Mouse (Mus musculus) 416B (cell line): ENCODE data around the gene Sp140.
A peak's percentile ranks its signal among the peaks of the same experiment; 100 is the strongest.
"Not testable (repeated sequence)": the region's sequence is repeated elsewhere in the genome, so short reads cannot be mapped to it uniquely, and the experiment has no call there.

ENCODE experiments used
- DNase-seq: peaks from one replicate; pipeline ENCODE4 v3.0.0; 2011; ENCODE audit warnings: low read depth

The Sp140 gene

GRCm38 (mm10) chr1:85600078-85600477, at the start of gene Sp140:
Gene Sp140 (plus strand): TSS chr1:85600378.
- not testable (repeated sequence) for DNase-seq

DNA sequence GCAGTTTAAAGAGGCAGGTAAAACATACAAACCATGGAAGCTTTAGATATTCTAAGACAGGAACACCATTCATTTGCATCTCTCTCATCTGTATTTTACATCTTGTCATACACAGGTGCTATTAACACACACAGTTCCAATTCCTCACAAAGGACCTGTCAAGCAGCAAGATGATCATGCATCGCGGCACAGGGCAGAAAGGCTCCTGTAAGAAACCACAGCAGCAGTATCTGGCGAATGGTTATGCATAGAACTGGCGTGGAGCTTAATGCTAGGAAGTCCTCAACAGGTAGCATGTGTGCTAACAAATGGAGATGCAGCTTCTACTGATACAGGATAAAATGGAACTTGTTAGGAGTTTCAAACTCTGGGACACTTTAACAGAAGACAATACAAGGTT, 44.9 kb upstream of the Sp140 start:
- DNase-seq, result not testable (repeated sequence)

GRCm38 (mm10) chr1:85573554-85573953, 26.6 kb upstream of the Sp140 start:
- DNase-seq, result not testable (repeated sequence)

DNA sequence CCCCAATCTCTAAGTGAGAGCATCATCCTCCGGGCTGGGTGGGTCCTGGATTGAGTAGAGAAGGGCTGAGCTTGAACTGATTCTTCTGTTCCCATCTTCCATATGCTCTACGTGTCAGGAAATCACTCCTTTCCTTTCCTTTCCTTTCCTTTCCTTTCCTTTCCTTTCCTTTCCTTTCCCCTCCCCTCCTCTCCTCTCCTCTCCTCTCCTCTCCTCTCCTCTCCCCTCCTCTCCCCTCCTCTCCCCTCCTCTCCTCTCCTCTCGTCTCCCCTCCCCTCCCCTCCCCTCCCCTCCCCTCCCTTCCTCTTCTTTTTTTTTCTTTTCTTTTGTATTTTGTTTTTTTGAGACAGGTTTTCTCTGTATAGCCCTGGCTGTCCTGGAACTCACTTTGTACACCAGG, 24.8 kb upstream of the Sp140 start, which contains the start of gene G530012D18Rik:
Gene G530012D18Rik (plus strand): TSS at position 301 of the 400 bp plus-strand sequence.
- not testable (repeated sequence) for DNase-seq

DNA sequence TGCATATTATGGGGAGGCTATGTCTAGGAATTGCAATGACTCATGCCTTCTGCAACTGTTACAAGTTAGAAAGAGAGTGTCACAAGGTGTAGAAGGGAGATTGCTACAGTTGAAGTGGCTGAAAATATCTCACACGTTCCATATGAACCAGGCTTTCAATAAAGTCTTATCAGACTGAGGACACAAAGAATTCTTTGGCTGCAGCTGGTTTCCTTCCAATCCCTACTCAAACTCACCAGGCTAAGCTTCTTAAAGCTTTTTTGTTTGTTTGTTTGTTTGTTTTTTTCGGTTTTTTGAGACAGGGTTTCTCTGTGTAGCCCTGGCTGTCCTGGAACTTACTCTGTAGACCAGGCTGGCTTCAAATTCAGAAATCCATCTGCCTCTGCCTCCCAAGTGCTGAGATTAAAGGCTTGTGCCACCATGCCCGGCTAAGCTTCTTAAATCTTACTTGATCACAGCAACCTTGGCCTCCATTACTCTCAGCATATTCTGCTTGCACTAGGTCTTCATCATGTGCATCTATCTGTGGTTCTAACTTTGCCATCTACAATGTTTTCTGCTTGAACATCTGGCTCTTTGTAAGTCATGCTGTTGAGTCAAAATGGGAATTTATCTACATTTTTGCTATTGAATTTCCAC, 21.7 kb upstream of the Sp140 start:
- DNase-seq, result not testable (repeated sequence)

GRCm38 (mm10) chr1:85579199-85580147, 20.7 kb upstream of the Sp140 start:
- DNase-seq, result not testable (repeated sequence)

GRCm38 (mm10) chr1:85580148-85580534, 20.0 kb upstream of the Sp140 start:
- not testable (repeated sequence) for DNase-seq

- DNase-seq, result not testable (repeated sequence)
Measured at GRCm38 (mm10) chr1:85580578-85580977, 19.6 kb upstream of the Sp140 start.

DNA sequence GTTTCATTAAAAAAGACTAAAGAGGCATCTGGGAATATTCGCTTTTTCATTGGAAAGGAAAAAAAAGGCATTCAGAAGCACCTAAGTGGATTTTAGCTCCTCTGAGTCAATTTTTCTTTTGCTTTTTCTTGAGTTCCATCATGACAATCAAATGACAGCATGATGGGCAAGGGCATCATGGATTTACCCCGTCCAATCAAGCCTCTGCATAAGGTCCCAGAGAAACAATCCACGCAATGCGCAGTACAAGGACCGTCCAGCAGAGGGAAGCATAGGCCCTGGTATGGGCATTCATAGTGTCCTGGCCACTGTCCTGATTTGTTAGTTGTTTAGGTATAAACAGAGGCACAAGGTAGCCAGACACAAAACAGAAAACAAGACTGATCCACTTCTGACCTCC, 18.7 kb upstream of the Sp140 start:
- DNase-seq, result peak; percentile 19

DNA sequence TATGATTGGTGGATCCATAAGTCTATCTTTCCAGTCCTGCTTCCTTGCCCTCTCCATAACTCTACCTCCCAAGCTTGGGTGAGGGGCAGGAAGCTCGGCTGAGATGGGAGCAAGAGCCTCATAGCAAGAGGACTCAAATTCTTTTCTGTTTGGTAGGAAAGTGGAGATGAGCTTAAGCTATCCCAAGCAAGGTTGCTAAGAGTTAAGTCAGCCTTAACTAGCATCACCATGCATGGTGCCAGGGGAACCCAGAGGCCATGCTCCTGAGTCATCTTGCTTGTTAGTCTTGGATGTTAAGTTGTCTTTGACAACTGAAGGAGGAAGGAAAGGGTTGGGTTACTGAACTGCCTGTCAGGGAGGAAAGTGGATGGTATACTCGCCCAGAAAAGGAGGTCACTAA, 11.5 kb upstream of the Sp140 start:
- DNase-seq, result not testable (repeated sequence)

DNA sequence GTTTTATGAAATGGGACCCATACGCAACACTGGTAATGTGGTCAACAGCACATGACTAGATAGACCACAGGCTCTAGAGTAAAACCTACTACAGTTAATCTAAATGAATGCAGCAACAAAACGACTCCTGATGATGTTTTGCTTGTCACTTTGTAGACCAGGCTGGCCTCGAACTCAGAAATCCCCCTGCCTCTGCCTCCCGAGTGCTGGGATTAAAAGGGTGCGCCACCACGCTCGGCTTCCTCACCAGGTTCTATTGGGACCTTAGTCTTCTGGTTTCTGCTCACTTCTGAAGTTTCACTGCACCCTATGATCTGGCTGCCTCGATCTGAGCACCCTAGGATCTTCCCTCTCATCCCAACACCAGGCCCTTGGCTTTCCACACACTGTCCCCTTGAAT, 7.7 kb upstream of the Sp140 start:
- peak; percentile 17 for DNase-seq

GRCm38 (mm10) chr1:85598271-85599012, 1.7 kb upstream of the Sp140 start, which contains the start of gene Sp110:
Gene Sp110 (minus strand): TSS chr1:85598817.
- peak; percentile 68 for DNase-seq

DNA sequence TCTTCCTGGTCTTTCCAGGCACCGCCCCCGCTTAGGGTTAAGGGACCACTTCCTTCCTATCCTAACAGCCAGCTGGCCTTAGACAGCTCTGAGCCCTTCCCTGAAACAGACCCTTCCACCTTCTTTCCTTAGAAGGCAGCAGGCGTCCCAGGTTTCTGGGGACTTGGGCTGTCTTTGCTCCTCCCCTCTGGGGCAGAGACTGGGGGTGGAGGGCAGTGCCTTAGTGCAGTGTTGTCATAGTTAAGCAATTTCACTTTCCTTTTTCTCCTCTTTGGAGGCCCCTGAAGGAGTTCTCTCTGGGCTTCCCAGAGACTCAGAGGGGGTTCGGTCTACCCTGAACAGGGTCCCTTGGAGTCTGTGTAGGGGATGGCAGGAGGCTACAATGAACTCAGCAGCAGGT, 616 bp downstream of the Sp140 start:
- peak; percentile 73 for DNase-seq

DNA sequence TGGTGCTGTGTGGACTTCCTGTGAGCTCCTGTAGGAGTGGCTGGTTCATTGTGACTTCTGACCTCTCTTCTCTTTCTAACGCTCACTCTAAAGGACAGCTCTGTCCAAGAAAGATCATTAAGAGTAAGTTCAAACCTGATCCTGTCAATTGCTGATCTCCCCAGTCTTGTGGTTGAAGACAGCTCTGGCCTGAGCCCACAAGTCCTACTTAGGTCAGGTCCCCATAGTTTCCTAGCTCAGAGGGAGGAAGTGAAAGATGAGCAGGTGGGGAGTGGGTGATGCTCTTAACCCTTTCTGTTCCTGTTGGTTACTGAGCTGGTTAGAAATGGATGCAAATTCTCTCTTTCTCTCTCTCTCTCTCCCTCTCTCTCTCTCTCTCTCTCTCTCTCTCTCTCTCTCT, 4.2 kb downstream of the Sp140 start:
- not testable (repeated sequence) for DNase-seq

DNA sequence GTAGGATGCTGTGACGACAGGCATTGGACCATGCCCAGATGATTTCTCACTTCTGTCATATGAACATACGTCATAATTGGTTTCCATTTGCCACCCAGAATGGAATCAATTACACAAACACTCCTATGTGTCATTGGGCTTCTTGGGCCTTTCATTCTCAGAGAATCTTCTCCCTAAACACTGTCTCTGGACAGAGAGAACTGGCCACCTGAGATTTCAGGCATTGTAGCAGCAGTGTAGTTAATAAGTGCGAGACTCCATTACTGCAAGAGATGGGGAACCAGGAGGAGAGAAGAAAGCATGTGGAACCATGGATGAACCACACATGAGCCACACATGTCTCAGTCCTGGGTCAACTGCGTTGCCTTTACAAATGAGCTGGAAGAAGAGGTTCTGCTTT, 8.2 kb downstream of the Sp140 start:
- DNase-seq, result not testable (repeated sequence)

DNA sequence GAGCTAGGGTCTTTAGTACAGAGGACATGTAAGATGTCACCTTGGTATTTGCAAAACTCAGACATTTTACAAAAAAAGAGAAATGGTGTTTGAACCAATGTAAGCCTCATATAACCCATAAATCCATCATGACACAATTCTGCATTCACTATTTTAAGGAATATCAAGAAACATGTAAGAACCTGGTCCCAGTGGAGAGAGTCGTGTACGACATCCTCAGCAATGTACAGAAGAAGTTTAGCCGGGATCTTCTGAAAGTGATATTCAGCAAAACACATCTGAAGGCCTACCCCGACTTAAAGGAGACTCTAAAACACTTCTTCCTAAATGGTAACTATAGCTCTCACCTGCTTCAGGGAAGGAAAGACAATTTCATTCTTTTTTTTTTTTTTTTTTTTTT, 10.4 kb downstream of the Sp140 start:
- DNase-seq, result not testable (repeated sequence)

DNA sequence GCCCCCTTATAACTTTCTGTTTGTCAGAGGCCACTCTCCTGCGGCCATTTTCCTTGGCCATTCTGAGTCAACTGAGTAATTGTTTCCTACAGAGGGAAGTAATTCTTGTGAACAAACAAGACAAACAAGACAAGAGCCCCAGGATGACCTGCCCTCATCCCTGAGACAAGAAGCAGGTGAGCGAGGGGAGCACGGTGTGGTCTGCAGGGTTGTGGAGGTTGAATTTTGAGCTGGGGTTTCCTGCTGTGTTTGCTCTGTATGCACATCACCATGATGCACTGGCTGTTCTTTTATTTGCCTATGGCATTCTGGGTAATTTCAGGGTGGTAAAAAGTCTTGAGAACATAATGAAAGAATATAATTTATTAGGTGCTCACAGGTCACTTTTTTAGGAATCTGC, 14.9 kb downstream of the Sp140 start:
- not testable (repeated sequence) for DNase-seq

- DNase-seq, result not testable (repeated sequence)
Measured at GRCm38 (mm10) chr1:85615819-85616218, 15.6 kb downstream of the Sp140 start.

DNA sequence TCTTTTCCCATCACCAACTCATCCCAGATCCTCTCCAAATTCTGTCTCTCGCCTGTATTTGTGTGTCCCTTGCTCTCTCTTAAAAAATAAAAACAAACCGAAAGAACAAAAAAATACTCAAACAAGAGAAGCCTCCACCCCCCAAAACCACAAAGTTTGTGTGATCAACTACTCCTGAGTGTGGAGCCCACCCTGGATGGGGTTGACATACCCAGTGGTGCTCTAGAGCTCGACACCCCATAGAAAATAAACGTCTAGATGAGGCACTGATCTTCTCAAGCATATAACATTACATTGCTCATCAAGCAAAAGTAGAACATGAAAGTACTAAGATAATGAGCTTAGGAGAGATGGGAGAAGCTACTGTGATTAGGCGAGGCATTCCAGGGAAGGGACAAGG, 17.0 kb downstream of the Sp140 start:
- DNase-seq, result not testable (repeated sequence)

GRCm38 (mm10) chr1:85618689-85619088, 18.5 kb downstream of the Sp140 start:
- DNase-seq, result not testable (repeated sequence)

DNA sequence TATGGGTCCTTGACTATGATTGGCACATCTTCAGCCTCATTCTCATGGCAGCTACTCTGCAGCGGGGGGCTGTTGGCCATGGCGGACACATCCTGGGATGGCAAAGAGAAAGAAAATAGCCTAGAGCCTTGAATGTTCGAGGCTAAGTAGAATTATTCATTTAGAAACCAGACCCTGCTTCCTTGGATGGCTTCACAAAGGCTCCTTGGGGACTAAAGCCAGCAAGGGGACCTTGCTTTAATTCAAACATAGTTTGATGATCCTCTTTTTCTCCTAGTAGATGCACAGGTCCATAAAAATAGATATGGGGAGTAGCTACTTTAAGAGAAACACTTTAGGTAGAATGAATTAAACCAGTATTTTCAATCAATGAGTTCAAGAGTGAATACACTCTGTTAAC, 36.8 kb downstream of the Sp140 start:
- not testable (repeated sequence) for DNase-seq

DNA sequence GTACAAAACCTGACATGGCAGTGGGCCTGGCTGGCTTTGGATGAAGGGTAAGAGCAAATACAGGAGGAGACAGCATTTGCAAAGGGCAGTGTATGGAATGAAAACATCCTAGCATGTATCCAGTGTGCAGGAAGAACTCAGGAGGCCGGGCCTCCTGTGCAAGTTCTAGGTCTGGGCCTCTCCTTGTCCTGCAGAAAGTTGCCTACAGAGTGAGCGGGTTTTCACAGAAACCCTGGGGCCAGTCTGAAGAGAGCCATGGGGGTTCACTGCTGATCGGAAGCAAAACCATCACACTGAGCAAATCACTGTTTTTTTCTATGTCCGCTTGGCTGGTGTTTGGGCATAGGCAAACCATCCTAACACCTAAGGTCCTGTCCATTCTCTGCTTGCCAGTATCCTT, 38.0 kb downstream of the Sp140 start:
- DNase-seq, result not testable (repeated sequence)
